Comparison of ENCODE assay signal across 14 mouse cellular contexts in the genomic region with DNA sequence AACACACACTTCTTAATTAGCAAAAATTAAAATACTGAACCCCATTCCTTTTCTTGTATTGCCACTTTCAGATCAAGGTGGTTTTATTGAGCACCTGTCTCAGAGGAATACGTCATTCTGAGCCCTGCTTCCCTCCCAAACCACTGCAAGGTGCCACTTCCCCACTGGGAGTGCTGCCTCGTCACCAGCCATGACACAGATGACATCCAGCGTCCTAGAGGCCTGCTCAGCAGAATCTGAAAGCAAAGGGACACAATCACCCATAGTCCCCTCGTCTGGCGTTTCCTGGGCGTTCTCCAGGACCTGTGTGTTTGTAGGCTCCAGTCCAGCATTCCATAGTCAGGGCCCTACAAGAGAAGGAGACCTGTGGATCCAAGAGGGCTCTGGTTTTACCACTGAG. TPM values are rescaled to one million over a fixed set of nuclear protein-coding genes. Genes with fewer than 3 reads are reported as not detected.
DNase-seq lines count a peak whose midpoint lies in the region; ATAC-seq and TF ChIP-seq lines count a peak whose summit lies in the region.
"Had no signal": no experiment of that assay in that cellular context is flagged by ENCODE, and none has a peak within 500 bp of the region (broad histone marks: within the 10 kb centered on the region; RNA-seq: fewer than 3 reads in every experiment).

No protein-coding gene starts in this region.

- H3K9me3 ChIP-seq in forebrain, postnatal 0 days (ENCODE audit: low read length), result no peaks in the 10 kb centered on the region
- H3K9me3 ChIP-seq in forebrain, embryonic 12.5 days, result no peaks in the 10 kb centered on the region
- no peaks in the 10 kb centered on the region for H3K9me3 ChIP-seq in heart, embryonic 15.5 days (replicated peaks)

- no peak overlapping the region for H3K4me2 ChIP-seq in forebrain, postnatal 0 days (ENCODE audit: low read depth)
- no peak overlapping the region for H3K4me2 ChIP-seq in forebrain, embryonic 12.5 days
- no peak overlapping the region for H3K4me2 ChIP-seq in heart, embryonic 15.5 days

- WGBS in forebrain, postnatal 0 days, result 29% methylated on average over 6 of the region's 6 CpGs
- WGBS in forebrain, embryonic 12.5 days, result 45% methylated on average over 6 of the region's 6 CpGs
- 21% methylated on average over 6 of the region's 6 CpGs for WGBS in heart, embryonic 15.5 days

- H3K4me3 ChIP-seq in forebrain, postnatal 0 days (ENCODE audit: low read depth, low read length), result no peak overlapping the region
- no peak overlapping the region for H3K4me3 ChIP-seq in forebrain, embryonic 12.5 days (replicated peaks)
- H3K4me3 ChIP-seq in heart, embryonic 15.5 days, result no peak overlapping the region
- H3K4me3 ChIP-seq: myocyte had no signal

- no peak overlapping the region for H3K27ac ChIP-seq in forebrain, postnatal 0 days (ENCODE audit: low read depth, low read length)
- no peak overlapping the region for H3K27ac ChIP-seq in forebrain, embryonic 12.5 days
- H3K27ac ChIP-seq in heart, embryonic 15.5 days, result peak overlapping the region; percentile 60
- H3K27ac ChIP-seq: macrophage had no signal

- no peaks in the 10 kb centered on the region for H3K27me3 ChIP-seq in forebrain, postnatal 0 days (ENCODE audit: insufficient read depth, low read length)
- H3K27me3 ChIP-seq in forebrain, embryonic 12.5 days, result no peaks in the 10 kb centered on the region
- peaks cover 19% of the 10 kb centered on the region for H3K27me3 ChIP-seq in heart, embryonic 15.5 days

- 0 out of 2 replicates have a peak, but pooled peaks have one; percentile 34 for ATAC-seq in forebrain, postnatal 0 days
- ATAC-seq in forebrain, embryonic 12.5 days (ENCODE audit: low FRiP score), result no peak
- peak; percentile 66; the same call in 1 of the 2 replicates for ATAC-seq in heart, embryonic 15.5 days (replicated peaks; ENCODE audit: insufficient number of reproducible peaks, insufficient read depth, low FRiP score, low read depth)
- peak; percentile 63 for ATAC-seq in megakaryocyte progenitor cell, adult 5-6 weeks (replicated peaks; ENCODE audit: poor library complexity)
- ATAC-seq: CD4-positive, CD25-positive, alpha-beta regulatory T cell, adult 4 months had no signal

- H3K9ac ChIP-seq in forebrain, postnatal 0 days, result no peak overlapping the region
- no peak overlapping the region for H3K9ac ChIP-seq in forebrain, embryonic 12.5 days
- H3K9ac ChIP-seq in heart, embryonic 15.5 days, result no peak overlapping the region

- H3K36me3 ChIP-seq in forebrain, postnatal 0 days (ENCODE audit: insufficient read depth), result no peaks in the 10 kb centered on the region
- H3K36me3 ChIP-seq in forebrain, embryonic 12.5 days (replicated peaks), result no peaks in the 10 kb centered on the region
- no peaks in the 10 kb centered on the region for H3K36me3 ChIP-seq in heart, embryonic 15.5 days

- no peak for DNase-seq in forebrain, postnatal 0 days
- DNase-seq in lung, adult 18-20 months, result peak; percentile 27 to 52
- DNase-seq in lung, postnatal 25 days (ENCODE audit: low spot score), result no peak
- no peak for DNase-seq in frontal cortex, postnatal 10 days (ENCODE audit: low spot score in 2 of 2)
- DNase-seq in cerebellum, adult 18-20 months, result no peak

- TF ChIP-seq CTCF in forebrain, postnatal 0 days (IDR thresholded peaks at IDR 0.05; ENCODE audit: low read depth), result no peak

- 0 out of 2 replicates have a peak, but pooled peaks cover under 1% of the 10 kb centered on the region for H3K4me1 ChIP-seq in forebrain, postnatal 0 days (ENCODE audit: insufficient read depth)
- H3K4me1 ChIP-seq in forebrain, embryonic 12.5 days, result no peaks in the 10 kb centered on the region
- peaks cover 16% of the 10 kb centered on the region for H3K4me1 ChIP-seq in heart, embryonic 15.5 days (replicated peaks)

RNA-seq across cellular contexts. Expression of gene 9230112D13Rik, which starts 8.5 kb away (rescaled TPM):
- not detected in 2 replicates for total RNA-seq in forebrain, postnatal 0 days (2014; rRNA removed)
- polyA plus RNA-seq in forebrain, postnatal 0 days (2015; fragmentation: Nextera tagmentation; extraction: Ambion mirVana), result not detected in 2 replicates
- polyA plus RNA-seq in forebrain, embryonic 12.5 days (2016; fragmentation: Nextera tagmentation; extraction: Ambion mirVana), result not detected in 2 replicates
- not detected in 2 replicates for polyA plus RNA-seq in heart, embryonic 15.5 days (2015; fragmentation: Nextera tagmentation; extraction: Ambion mirVana)
- not detected in 2 replicates for total RNA-seq in megakaryocyte progenitor cell, adult 5-6 weeks (2015)
- not detected in 2 replicates for total RNA-seq in megakaryocyte progenitor cell, adult 5-6 weeks (2017)
- total RNA-seq: heart, postnatal 14 days; left cerebral cortex, postnatal 25 days had no signal
- polyA plus RNA-seq: CD4-positive, CD25-positive, alpha-beta regulatory T cell, adult 4 months; macrophage; myocyte; stomach, embryonic 14.5 days had no signal

RNA-seq across cellular contexts. Expression of gene Bmpr1a, which starts 11.0 kb away (rescaled TPM):
- total RNA-seq in forebrain, postnatal 0 days (2014; rRNA removed), result 52.2 and 54.8 TPM in 2 replicates
- polyA plus RNA-seq in forebrain, postnatal 0 days (2015; fragmentation: Nextera tagmentation; extraction: Ambion mirVana), result 12.7 and 15.9 TPM in 2 replicates
- polyA plus RNA-seq in forebrain, embryonic 12.5 days (2016; fragmentation: Nextera tagmentation; extraction: Ambion mirVana), result 47.5 and 49.5 TPM in 2 replicates
- 35.5 and 36.2 TPM in 2 replicates for polyA plus RNA-seq in heart, embryonic 15.5 days (2015; fragmentation: Nextera tagmentation; extraction: Ambion mirVana)
- 0.39 and 0.68 TPM in 2 replicates for total RNA-seq in megakaryocyte progenitor cell, adult 5-6 weeks (2015)
- 0.25 and 0.41 TPM in 2 replicates for total RNA-seq in megakaryocyte progenitor cell, adult 5-6 weeks (2017)

Comparison
In these comparisons a context has a peak if more than half of its experiments do, and no peak if none do; other contexts are left out.
1. DNase-seq: peak in lung, adult 18-20 months (2 of 2); none in forebrain, postnatal 0 days (single experiment), lung, postnatal 25 days (single experiment), frontal cortex, postnatal 10 days (0 of 2) and cerebellum, adult 18-20 months (0 of 2).